Mouse (Mus musculus) C2C12 (cell line): ENCODE measurements around the gene Fitm1.

Experiments used
- CTCF ChIP-seq: IDR thresholded peaks from one replicate; pipeline ENCODE4 v1.5.1; 2011; ENCODE audit not compliant: control insufficient read depth, insufficient read depth, insufficient read length
- MYOD1 ChIP-seq: IDR thresholded peaks from one replicate; pipeline ENCODE4 v1.6.1; 2011; ENCODE audit warnings: low read depth; ENCODE audit not compliant: control insufficient read depth, insufficient read length
- USF1 ChIP-seq: IDR thresholded peaks from one replicate; pipeline ENCODE4 v1.6.1; 2011; ENCODE audit warnings: low read depth, mild to moderate bottlenecking, control low read depth, moderate library complexity

- TF ChIP-seq CTCF (no peak), MYOD1 (no peak), USF1 (no peak)
These were observed 16.5 kb upstream of the Fitm1 start for GRCm38 (mm10) chr14:55558740-55559448.
